Mouse (Mus musculus) colon, adult 2 months (tissue): ENCODE results near the gene Oprd1. TPM values are rescaled to one million over a fixed set of nuclear protein-coding genes. Genes with fewer than 3 reads are reported as not detected.

Experiments used
- polyA plus RNA-seq: library from polyadenylated mRNA; depleted of rRNA; stranded (reverse); fragments of >200 nt; gene quantifications from 2 replicates; pipeline ENCODE4 v1.2.3, GENCODE M21; 2012; rRNA removed

Gene Oprd1
- polyA plus RNA-seq: 1.2 and 1.3 TPM in 2 replicates

DNA sequence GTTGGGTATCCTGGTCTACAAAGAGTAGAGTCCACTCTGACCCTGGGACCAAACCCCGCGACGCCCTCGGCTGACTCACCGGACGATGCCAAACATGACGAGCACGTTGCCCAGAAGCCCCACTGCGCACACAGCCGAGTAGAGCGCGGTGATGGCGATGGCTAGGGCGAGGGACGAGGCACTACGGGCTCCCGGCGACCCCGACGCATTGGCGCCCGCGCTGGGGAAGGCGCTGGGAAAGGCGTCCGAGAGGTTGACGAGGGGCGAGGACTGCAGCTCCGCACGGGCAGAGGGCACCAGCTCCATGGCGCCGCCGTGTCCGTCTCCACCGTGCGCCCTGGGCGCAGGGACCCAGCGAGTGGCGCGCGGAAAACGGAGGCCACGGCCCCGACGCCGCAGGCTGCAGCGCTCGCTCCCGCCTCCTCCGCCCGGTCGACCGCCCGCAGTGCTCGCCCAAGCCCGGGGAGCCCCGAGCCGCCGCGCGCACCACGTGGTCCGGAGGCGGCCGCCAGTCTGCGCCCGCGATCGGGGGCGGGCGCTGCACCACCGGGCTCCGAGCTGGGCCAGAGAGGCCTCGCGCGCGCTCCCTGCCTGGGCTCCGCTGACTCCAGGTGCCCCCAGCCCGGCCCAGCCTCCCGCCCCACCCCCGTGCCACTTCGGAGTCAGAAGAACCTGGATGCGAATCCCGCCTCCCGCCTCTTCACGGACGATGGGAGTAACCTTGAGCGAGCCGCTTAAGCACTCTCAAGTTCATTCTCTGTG lies at the start of gene Oprd1:
Oprd1 (minus strand) TSS at position 407 of the 762 bp plus-strand sequence.

DNA sequence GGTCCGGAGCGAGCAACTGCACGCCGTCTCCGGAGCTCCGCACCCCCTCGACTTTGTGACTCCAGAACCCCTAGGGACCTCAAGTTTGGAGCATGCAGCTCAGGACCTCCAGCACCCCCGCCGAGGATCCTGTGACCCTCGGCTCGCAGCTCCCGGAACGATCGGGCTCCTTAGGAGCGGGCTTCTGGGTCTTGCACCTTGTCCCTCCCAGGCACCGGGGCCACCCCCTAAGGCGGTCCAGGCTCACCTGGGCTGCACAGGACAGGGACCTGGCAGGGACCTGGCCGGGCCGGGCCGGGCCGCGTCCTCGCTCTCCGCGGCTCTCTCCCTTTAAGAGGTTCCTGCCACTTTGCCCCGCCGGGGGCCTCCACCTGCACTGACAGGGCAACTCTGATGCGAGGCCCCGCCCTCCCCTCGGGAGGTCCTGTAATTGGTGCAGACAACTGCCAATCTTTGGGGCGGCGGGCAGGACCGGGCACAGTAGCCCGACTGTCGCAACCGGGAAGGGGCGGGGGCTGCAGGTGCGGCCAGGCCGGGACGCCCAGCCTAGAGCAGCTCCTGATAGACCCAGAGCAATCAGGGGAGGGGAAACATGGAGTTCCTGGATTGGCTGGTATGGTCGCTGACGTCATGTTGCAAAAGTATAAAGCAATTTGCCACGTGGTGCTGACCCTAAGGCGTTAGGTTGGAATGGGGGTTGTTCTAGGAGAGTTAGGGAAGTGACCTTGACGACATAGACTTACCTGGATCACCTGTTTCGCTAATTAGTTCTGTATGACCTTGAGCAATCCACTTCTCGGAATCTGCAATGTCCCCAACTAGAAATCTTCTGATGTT lies 69.1 kb downstream of the Oprd1 start, which contains the start of gene Epb41:
Epb41 (minus strand) TSS at position 389 of the 837 bp plus-strand sequence.

DNA sequence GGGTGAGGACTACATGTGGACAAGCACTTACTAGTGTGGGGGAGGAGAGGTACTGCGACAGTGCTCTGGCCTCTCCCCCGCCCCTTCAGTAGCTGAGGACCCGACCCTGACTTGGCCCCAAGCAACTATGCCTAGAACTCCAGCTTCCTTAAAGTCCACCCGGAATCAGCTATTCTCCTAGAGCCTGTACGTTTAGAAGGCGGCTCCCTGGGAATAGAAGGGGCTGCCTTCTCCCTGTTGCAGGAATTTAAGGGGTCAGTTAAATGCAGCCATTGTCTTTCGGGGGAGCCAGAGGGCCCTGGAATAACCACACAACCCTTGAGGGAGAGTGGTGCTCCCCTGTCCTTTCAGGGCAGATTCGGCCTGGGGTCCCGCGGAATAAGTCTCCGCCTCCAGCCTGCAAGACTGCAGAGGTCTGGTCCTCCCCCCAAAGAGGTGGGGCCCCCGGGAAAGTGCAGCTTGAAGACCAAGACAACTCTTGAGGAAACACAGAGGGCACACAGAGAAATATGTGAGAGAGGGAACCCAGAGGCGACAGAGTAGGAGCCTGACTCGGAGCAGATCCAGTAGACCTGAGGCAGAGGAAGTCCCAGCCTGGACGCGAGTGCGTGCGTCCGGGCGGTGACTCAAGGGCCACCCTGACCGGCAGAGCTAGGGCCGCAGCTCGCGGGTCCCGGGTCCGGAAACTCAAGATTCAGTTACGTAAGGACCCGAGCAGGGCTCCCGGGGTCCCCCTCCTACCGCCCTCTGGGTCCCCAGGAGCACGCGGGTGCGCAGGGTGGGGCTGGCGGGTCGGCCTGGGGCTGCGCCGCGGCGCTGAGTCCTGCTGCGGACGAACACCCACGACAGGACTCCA lies 70.0 kb downstream of the Oprd1 start, which contains the start of gene Gm10300:
Gm10300 (plus strand) TSS at position 621 of the 856 bp plus-strand sequence.

Other genes starting within 250 kb of the Oprd1 start
- 59.3 and 70.1 TPM in 2 replicates for gene Tmem200b, start 222.7 kb downstream of the Oprd1 start, polyA plus RNA-seq
- 0.13 and 0.19 TPM in 2 replicates for gene Gm10300, start 69.8 kb downstream of the Oprd1 start, polyA plus RNA-seq
- gene Epb41, start 69.2 kb downstream of the Oprd1 start, polyA plus RNA-seq: 21.9 and 22.1 TPM in 2 replicates
- gene Ythdf2, start 67.8 kb upstream of the Oprd1 start, polyA plus RNA-seq: 12.4 and 14.9 TPM in 2 replicates
- gene Gmeb1, start 117.1 kb upstream of the Oprd1 start, polyA plus RNA-seq: 9.8 and 14.2 TPM in 2 replicates
- 3.2 and 6.4 TPM in 2 replicates for gene Taf12, start 129.9 kb upstream of the Oprd1 start, polyA plus RNA-seq
- 4.2 and 5.1 TPM in 2 replicates for gene Rab42, start 158.9 kb upstream of the Oprd1 start, polyA plus RNA-seq
- gene Trnau1ap, start 185.1 kb upstream of the Oprd1 start, polyA plus RNA-seq: 13.8 and 18.0 TPM in 2 replicates
- 11.3 and 11.9 TPM in 2 replicates for gene Rcc1, start 209.1 kb upstream of the Oprd1 start, polyA plus RNA-seq